Mouse (Mus musculus): ENCODE measurements around the gene Cd52. TPM values are rescaled to one million over a fixed set of nuclear protein-coding genes. Genes with fewer than 3 reads are reported as not detected.
A peak's percentile ranks its signal among the peaks of the same experiment; 100 is the strongest.
"Not testable (repeated sequence)": the region's sequence is repeated elsewhere in the genome, so short reads cannot be mapped to it uniquely, and the experiment has no call there.

Cd52 gene
- 1 to 10 TPM; 2.6 to 3.3 TPM for total RNA-seq (2021)
- long read RNA-seq, experiment 1, partial matches to known transcripts: 0 of 1 reads
- long read RNA-seq, experiment 1, other reads (novel, unspliced or antisense): 0 of 1 reads
- long read RNA-seq, experiment 2: 0 reads

GRCm38 (mm10) chr4:134094923-134095547 lies at the start of gene Cd52:
Cd52 (minus strand) TSS chr4:134095082.
- no peak for DNase-seq (ENCODE audit: extremely low spot score in 1 of 2, low spot score in 2 of 2)
- intact Hi-C loops (cut with DNase I): no loop called here
- Histone ChIP-seq H3K4me3 (no peak within 1 kb of the TSS), H3K27ac (no peak within 1 kb of the TSS)
- no peak for TF ChIP-seq CTCF (IDR thresholded peaks at IDR 0.05)

DNA sequence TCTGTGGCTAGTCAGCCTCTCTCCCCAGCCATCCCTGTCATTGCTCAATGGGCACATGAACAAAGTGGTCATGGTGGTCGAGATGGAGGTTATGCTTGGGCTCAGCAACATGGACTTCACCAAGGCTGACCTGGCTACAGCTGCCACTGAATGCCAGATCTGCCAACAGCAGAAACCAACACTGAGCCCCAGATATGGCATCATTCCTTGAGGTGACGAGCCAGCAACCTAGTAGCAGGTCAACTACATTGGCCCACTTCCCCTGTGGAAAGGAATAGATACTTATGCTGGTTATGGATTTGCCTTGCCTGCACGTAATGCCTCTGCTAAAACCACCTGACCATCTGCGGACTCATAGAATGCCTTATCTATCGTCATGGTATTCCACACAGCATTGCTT lies 49.4 kb upstream of the Cd52 start:
- DNase-seq (ENCODE audit: extremely low spot score in 1 of 2, low spot score in 2 of 2); H3K4me3 ChIP-seq; intact Hi-C loops (cut with DNase I); H3K27ac ChIP-seq: not testable (repeated sequence)

DNA sequence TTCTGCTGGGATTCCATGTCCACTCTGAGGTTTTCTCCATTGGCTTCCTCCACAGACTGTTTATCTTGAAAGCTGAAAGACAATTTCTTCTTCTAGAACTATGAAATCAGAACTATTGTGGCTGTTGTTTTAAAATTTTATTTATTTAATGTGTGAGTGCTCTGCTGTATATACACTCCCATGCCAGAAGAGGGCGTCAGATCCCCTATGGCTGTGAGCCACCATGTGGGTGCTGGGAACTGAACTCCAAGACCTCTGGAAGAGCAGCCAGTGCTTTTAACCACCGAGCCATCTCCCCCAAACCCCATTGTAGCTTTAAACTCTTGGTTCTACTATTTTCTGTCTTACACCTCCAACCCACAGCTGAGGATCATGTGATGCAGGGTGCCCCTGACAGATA lies 44.0 kb upstream of the Cd52 start:
- peak; percentile 2 for TF ChIP-seq CTCF (IDR thresholded peaks at IDR 0.05)
- Histone ChIP-seq H3K27ac (no peak overlapping the region), H3K4me3 (no peak overlapping the region)
- intact Hi-C loops (cut with DNase I): no loop called here
- DNase-seq (ENCODE audit: extremely low spot score in 1 of 2, low spot score in 2 of 2): no peak

DNA sequence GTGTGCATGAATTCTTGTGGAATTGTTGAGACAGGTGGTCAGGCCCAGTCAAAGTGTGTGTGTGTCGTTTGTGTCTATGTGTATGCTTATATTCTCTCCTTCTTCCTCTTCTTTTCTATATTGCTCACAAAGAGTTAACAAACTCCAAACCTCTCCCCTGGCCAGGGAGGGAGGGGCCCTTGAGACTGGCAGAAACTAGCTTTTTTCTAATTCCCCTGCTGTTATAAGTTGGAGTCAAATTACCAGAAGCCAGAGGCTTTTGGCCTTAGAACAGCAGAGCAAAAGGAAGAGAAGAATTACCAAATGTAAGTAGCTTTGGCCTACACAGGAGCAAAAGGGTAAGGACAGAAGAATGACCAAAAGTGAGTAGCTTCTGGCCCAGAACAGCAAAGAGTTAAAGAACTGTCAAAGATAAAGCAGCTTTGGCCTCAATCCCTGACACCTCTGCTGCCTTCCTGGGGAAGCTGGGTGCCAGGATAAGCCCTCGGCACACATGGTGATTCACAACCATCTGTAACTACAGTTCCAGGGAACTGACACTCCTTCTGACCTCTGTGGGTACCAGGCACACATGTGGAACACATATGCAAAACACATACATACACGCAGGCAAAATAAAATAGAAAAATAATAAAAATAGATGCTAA lies 41.5 kb upstream of the Cd52 start:
- DNase-seq (ENCODE audit: extremely low spot score in 1 of 2, low spot score in 2 of 2): no peak
- no peak overlapping the region for H3K27ac ChIP-seq
- intact Hi-C loops (cut with DNase I): no loop called here
- TF ChIP-seq CTCF (IDR thresholded peaks at IDR 0.05): no peak
- no peak overlapping the region for H3K4me3 ChIP-seq

GRCm38 (mm10) chr4:134132519-134133095 lies 37.7 kb upstream of the Cd52 start:
- H3K27ac ChIP-seq: no peak overlapping the region
- DNase-seq (ENCODE audit: extremely low spot score in 1 of 2, low spot score in 2 of 2): no peak
- no peak overlapping the region for H3K4me3 ChIP-seq
- no peak for TF ChIP-seq CTCF (IDR thresholded peaks at IDR 0.05)
- intact Hi-C loops (cut with DNase I): no loop called here

DNA sequence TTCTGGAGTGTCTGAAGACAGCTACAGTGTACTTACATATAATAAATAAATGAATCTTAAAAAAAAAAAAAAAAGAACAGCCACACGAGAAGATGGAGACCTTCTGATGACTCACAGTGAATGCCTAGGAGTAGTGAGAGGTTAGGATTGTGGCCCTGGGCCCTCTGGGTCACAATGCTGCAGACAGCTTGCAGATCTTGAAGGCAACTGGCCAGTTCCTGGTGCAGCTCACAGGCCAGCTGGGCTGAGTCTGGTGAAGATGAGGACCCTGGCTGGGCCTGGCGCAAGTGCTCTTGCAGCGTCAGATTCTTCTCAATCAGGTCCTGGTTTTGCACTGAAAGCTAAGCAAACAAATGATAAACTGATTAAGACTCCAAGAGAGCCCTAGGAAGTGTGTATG lies 37.2 kb upstream of the Cd52 start:
- no peak overlapping the region for H3K27ac ChIP-seq
- H3K4me3 ChIP-seq: no peak overlapping the region
- DNase-seq (ENCODE audit: extremely low spot score in 1 of 2, low spot score in 2 of 2): no peak
- intact Hi-C loops (cut with DNase I): no loop called here
- TF ChIP-seq CTCF (IDR thresholded peaks at IDR 0.05): no peak

- DNase-seq (ENCODE audit: extremely low spot score in 1 of 2, low spot score in 2 of 2): peak in 1 of 2 experiments; percentile 25
- no peak for TF ChIP-seq CTCF (IDR thresholded peaks at IDR 0.05)
- intact Hi-C loops (cut with DNase I): no loop called here
- H3K4me3 ChIP-seq: peak overlapping the region; percentile 89
- peak overlapping the region; percentile 94 for H3K27ac ChIP-seq
These were observed 34.6 kb upstream of the Cd52 start for GRCm38 (mm10) chr4:134129482-134129881.

DNA sequence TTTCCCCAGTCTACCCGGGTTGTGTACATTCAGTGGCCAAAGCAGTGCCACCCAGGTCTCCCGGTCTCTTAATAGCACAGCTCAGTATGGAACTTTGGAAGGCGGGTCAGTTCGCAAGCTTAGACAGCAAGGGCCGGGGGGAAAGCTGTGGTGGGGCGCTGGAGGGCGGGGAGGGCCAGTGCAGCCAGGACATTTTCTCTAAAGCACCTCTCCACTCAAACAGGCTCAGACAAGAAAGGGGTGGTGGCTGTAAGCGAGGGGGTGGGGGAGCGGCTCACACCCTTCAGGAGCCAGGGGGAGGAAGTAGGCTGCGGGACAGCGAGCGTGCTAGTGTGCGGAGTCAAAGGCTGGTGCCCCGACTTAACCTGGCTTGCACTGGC lies 34.1 kb upstream of the Cd52 start:
- no peak for TF ChIP-seq CTCF (IDR thresholded peaks at IDR 0.05)

GRCm38 (mm10) chr4:134128221-134128982 lies 33.5 kb upstream of the Cd52 start, which contains the start of gene Sh3bgrl3:
Sh3bgrl3 (minus strand) TSS chr4:134128789.
- intact Hi-C loops (cut with DNase I): no loop called here
- H3K4me3 ChIP-seq: peak within 1 kb of the TSS; percentile 89
- TF ChIP-seq CTCF (IDR thresholded peaks at IDR 0.05): no peak
- H3K27ac ChIP-seq: peak within 1 kb of the TSS; percentile 94
- peak; percentile 86 to 87 for DNase-seq (ENCODE audit: extremely low spot score in 1 of 2, low spot score in 2 of 2)

More for the DNA sequence above, 34.1 kb upstream of the Cd52 start:
- DNase-seq (ENCODE audit: extremely low spot score in 1 of 2, low spot score in 2 of 2): no peak
- Histone ChIP-seq H3K4me3 (peak overlapping the region; percentile 89), H3K27ac (peak overlapping the region; percentile 94)
- intact Hi-C loops (cut with DNase I): no loop called here

DNA sequence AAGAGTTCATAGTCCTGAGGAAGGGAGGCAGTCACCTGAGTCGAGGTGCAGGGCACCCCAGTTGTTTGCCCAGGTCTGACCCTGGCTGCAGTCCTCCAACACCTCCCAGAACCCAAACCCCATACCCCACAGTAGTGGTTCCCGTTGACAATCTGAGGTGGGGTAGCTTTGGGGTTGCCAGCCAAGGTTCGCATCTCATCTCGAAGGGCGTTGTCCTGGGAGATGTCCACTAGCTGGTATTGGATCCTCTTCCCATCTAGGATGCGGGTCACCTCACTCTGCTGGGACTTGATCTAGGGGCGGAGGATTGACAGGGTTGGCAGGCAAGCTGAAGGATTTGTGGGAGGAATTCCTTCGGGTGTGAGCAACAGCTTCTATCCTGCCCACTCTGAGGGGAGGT lies 32.9 kb upstream of the Cd52 start:
- TF ChIP-seq CTCF (IDR thresholded peaks at IDR 0.05): no peak
- DNase-seq (ENCODE audit: extremely low spot score in 1 of 2, low spot score in 2 of 2): peak in 1 of 2 experiments; percentile 19
- intact Hi-C loops (cut with DNase I): no loop called here
- H3K27ac ChIP-seq: peak overlapping the region; percentile 94
- H3K4me3 ChIP-seq: peak overlapping the region; percentile 89

- Histone ChIP-seq H3K27ac (peak overlapping the region; percentile 94), H3K4me3 (peak overlapping the region; percentile 89)
- intact Hi-C loops (cut with DNase I): no loop called here
These were observed 32.2 kb upstream of the Cd52 start for GRCm38 (mm10) chr4:134127121-134127455.

More at GRCm38 (mm10) chr4:134127121-134127455, 32.2 kb upstream of the Cd52 start:
- no peak for TF ChIP-seq CTCF (IDR thresholded peaks at IDR 0.05)
- peak; percentile 69 to 70 for DNase-seq (ENCODE audit: extremely low spot score in 1 of 2, low spot score in 2 of 2)
